Mouse (Mus musculus): ENCODE measurements around the gene Cetn3. TPM values are rescaled to one million over a fixed set of nuclear protein-coding genes. Genes with fewer than 3 reads are reported as not detected.

Cetn3 gene
- not detected in 2 replicates for polyA plus RNA-seq (2012; ENCODE audit: insufficient read depth, insufficient read length, low replicate concordance, missing spikeins)

DNA sequence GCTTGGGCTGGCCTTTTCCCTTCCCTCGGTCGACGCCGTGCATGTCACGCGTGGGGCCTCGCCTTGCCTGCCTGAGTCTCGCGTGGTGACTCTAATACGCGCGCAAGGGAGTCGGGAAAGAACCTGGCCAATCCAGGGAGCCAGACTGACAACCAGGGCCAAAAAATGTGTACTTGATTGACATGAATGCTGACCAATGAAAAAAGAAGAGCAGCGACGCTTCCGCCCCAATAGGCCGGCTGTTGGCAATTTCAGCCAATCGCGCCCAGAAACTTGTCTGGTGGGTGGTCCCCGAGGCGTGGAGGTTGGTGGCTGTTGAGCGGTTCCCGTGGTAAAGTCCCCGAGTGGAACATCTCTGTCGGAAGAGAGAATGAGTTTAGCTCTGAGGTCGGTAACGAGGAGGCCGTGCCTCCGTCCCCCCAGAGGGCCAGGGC lies at the start of gene Cetn3:
Gene Cetn3, plus strand, starts transcription at position 107 of the 434 bp plus-strand sequence.
- TF ChIP-seq CTCF (IDR thresholded peaks at IDR 0.05; ENCODE audit: insufficient read depth, low read depth, low read length) (no peak), POLR2A (IDR thresholded peaks at IDR 0.05; ENCODE audit: insufficient read depth, low read depth, low read length) (no peak)
- Histone ChIP-seq H3K27ac (ENCODE audit: insufficient read depth, low read depth, low read length) (peak within 1 kb of the TSS; percentile 98), H3K4me3 (ENCODE audit: insufficient read depth, low read depth, low read length) (peak within 1 kb of the TSS; percentile 85), H3K4me1 (ENCODE audit: control insufficient read depth, insufficient read depth, low read length) (peaks cover 7% of the 10 kb centered on the region)
- WGBS = under 1% methylated on average over 29 of the region's 29 CpGs

- WGBS = 91% methylated on average over 5 of the region's 5 CpGs
- Histone ChIP-seq H3K4me3 (ENCODE audit: insufficient read depth, low read depth, low read length) (no peak overlapping the region), H3K4me1 (ENCODE audit: control insufficient read depth, insufficient read depth, low read length) (peaks cover 3% of the 10 kb centered on the region), H3K27ac (ENCODE audit: insufficient read depth, low read depth, low read length) (no peak overlapping the region)
- TF ChIP-seq CTCF (IDR thresholded peaks at IDR 0.05; ENCODE audit: insufficient read depth, low read depth, low read length) = no peak
- TF ChIP-seq POLR2A (IDR thresholded peaks at IDR 0.05; ENCODE audit: insufficient read depth, low read depth, low read length) = no peak
Measured at GRCm38 (mm10) chr13:81736606-81737005, 46.3 kb upstream of the Cetn3 start.

- no peak overlapping the region for H3K4me3 ChIP-seq (ENCODE audit: insufficient read depth, low read depth, low read length)
- TF ChIP-seq POLR2A (IDR thresholded peaks at IDR 0.05; ENCODE audit: insufficient read depth, low read depth, low read length) (no peak), CTCF (IDR thresholded peaks at IDR 0.05; ENCODE audit: insufficient read depth, low read depth, low read length) (no peak)
- 55% methylated on average over 3 of the region's 3 CpGs for WGBS
Measured at GRCm38 (mm10) chr13:81740898-81741297, 42.0 kb upstream of the Cetn3 start.

GRCm38 (mm10) chr13:81743391-81744091 lies 39.3 kb upstream of the Cetn3 start:
- H3K27ac ChIP-seq (ENCODE audit: insufficient read depth, low read depth, low read length) = no peak overlapping the region
- no peak for TF ChIP-seq CTCF (IDR thresholded peaks at IDR 0.05; ENCODE audit: insufficient read depth, low read depth, low read length)
- TF ChIP-seq POLR2A (IDR thresholded peaks at IDR 0.05; ENCODE audit: insufficient read depth, low read depth, low read length) = no peak
- WGBS = 55% methylated on average over 10 of the region's 10 CpGs
- peaks cover 5% of the 10 kb centered on the region for H3K4me1 ChIP-seq (ENCODE audit: control insufficient read depth, insufficient read depth, low read length)
- H3K4me3 ChIP-seq (ENCODE audit: insufficient read depth, low read depth, low read length) = no peak overlapping the region

More at GRCm38 (mm10) chr13:81740898-81741297, 42.0 kb upstream of the Cetn3 start:
- H3K27ac ChIP-seq (ENCODE audit: insufficient read depth, low read depth, low read length) = no peak overlapping the region
- H3K4me1 ChIP-seq (ENCODE audit: control insufficient read depth, insufficient read depth, low read length) = peaks cover 5% of the 10 kb centered on the region

DNA sequence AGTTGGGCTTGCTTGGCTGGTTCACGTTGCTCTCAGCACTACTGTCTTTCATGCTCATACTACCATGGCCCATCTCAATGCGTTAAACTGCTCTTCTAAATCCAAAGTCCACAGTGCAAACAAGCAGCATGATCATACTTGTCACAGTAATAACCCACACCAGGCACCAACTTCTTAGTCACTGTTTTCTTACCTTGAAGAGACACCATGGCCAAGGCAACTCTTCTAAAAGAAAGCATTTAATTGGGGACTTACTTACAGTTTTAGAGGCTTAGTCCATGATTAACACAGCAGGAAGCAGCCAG lies 38.8 kb upstream of the Cetn3 start:
- Histone ChIP-seq H3K27ac (ENCODE audit: insufficient read depth, low read depth, low read length) (no peak overlapping the region), H3K4me1 (ENCODE audit: control insufficient read depth, insufficient read depth, low read length) (peaks cover 5% of the 10 kb centered on the region), H3K4me3 (ENCODE audit: insufficient read depth, low read depth, low read length) (no peak overlapping the region)
- 33% methylated on average over 2 of the region's 2 CpGs for WGBS
- TF ChIP-seq POLR2A (IDR thresholded peaks at IDR 0.05; ENCODE audit: insufficient read depth, low read depth, low read length) (no peak), CTCF (IDR thresholded peaks at IDR 0.05; ENCODE audit: insufficient read depth, low read depth, low read length) (no peak)

- H3K4me1 ChIP-seq (ENCODE audit: control insufficient read depth, insufficient read depth, low read length) = no peaks in the 10 kb centered on the region
- TF ChIP-seq CTCF (IDR thresholded peaks at IDR 0.05; ENCODE audit: insufficient read depth, low read depth, low read length) (no peak), POLR2A (IDR thresholded peaks at IDR 0.05; ENCODE audit: insufficient read depth, low read depth, low read length) (no peak)
- no peak overlapping the region for H3K4me3 ChIP-seq (ENCODE audit: insufficient read depth, low read depth, low read length)
- no peak overlapping the region for H3K27ac ChIP-seq (ENCODE audit: insufficient read depth, low read depth, low read length)
Measured at GRCm38 (mm10) chr13:81754878-81755277, 28.0 kb upstream of the Cetn3 start.

DNA sequence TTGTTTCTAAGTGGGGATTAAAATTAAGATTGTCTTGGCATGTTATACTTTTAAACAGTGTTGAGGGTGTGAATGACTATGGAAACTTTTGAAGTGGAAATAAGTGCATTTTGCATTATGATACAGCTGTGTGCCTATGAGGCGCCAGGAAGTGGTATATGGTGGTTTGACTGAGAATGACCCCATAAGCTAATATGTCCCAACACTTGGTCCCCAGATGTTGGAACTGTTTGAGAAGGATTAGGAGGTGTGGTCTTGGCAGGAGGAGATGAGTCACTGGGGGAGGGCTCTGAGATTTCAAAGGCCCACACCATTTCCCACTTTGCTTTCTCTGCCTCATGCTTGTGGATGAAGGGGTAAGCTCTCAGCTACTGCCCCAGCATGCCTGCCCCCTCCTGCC lies 27.6 kb upstream of the Cetn3 start:
- H3K4me1 ChIP-seq (ENCODE audit: control insufficient read depth, insufficient read depth, low read length) = no peaks in the 10 kb centered on the region
- H3K27ac ChIP-seq (ENCODE audit: insufficient read depth, low read depth, low read length) = no peak overlapping the region
- TF ChIP-seq CTCF (IDR thresholded peaks at IDR 0.05; ENCODE audit: insufficient read depth, low read depth, low read length) = no peak
- TF ChIP-seq POLR2A (IDR thresholded peaks at IDR 0.05; ENCODE audit: insufficient read depth, low read depth, low read length) = no peak
- H3K4me3 ChIP-seq (ENCODE audit: insufficient read depth, low read depth, low read length) = no peak overlapping the region
- WGBS = 100% methylated on average over 1 of the region's 1 CpGs

DNA sequence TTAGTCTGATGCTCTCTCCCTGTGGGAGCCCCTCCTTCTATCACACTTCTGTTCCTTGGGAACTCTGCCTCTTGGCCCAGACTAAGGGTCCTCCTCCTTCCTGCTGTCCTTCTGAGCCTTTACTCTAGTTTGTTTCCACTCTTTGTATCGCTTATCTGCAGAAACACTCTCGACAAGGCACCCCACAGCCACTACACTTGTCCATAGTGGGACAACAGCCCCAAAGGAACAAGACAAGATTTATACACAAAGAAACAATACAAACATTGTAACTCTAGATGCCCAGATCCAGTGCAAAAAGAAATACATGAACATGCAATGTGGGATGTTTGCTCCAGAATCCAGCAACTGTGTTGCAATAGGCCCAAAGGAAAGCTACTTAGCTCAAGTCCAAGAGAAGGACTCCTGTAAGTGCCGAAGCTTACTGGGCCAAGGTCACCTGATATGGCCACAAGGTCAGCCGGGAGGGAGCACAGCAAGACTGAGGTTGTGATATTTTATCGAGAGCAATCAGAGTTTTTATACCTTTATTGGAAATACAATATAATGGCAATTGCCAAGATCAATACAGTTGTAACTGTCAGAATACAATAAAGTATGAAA lies 25.7 kb upstream of the Cetn3 start:
- 86% methylated on average over 5 of the region's 5 CpGs for WGBS
- Histone ChIP-seq H3K4me1 (ENCODE audit: control insufficient read depth, insufficient read depth, low read length) (no peaks in the 10 kb centered on the region), H3K27ac (ENCODE audit: insufficient read depth, low read depth, low read length) (no peak overlapping the region), H3K4me3 (ENCODE audit: insufficient read depth, low read depth, low read length) (no peak overlapping the region)
- TF ChIP-seq CTCF (IDR thresholded peaks at IDR 0.05; ENCODE audit: insufficient read depth, low read depth, low read length) (no peak), POLR2A (IDR thresholded peaks at IDR 0.05; ENCODE audit: insufficient read depth, low read depth, low read length) (no peak)

- H3K4me3 ChIP-seq (ENCODE audit: insufficient read depth, low read depth, low read length) = no peak overlapping the region
- TF ChIP-seq POLR2A (IDR thresholded peaks at IDR 0.05; ENCODE audit: insufficient read depth, low read depth, low read length) = no peak
- TF ChIP-seq CTCF (IDR thresholded peaks at IDR 0.05; ENCODE audit: insufficient read depth, low read depth, low read length) = no peak
- no peaks in the 10 kb centered on the region for H3K4me1 ChIP-seq (ENCODE audit: control insufficient read depth, insufficient read depth, low read length)
- 30% methylated on average over 3 of the region's 3 CpGs for WGBS
- no peak overlapping the region for H3K27ac ChIP-seq (ENCODE audit: insufficient read depth, low read depth, low read length)
Measured at GRCm38 (mm10) chr13:81760379-81760778, 22.5 kb upstream of the Cetn3 start.
